Mouse (Mus musculus): ENCODE data around the gene Kcnip4. TPM values are rescaled to one million over a fixed set of nuclear protein-coding genes. Genes with fewer than 3 reads are reported as not detected.

The Kcnip4 gene
- polyA plus RNA-seq, 1 experiment from 2014 or later = 0.13 TPM

DNA sequence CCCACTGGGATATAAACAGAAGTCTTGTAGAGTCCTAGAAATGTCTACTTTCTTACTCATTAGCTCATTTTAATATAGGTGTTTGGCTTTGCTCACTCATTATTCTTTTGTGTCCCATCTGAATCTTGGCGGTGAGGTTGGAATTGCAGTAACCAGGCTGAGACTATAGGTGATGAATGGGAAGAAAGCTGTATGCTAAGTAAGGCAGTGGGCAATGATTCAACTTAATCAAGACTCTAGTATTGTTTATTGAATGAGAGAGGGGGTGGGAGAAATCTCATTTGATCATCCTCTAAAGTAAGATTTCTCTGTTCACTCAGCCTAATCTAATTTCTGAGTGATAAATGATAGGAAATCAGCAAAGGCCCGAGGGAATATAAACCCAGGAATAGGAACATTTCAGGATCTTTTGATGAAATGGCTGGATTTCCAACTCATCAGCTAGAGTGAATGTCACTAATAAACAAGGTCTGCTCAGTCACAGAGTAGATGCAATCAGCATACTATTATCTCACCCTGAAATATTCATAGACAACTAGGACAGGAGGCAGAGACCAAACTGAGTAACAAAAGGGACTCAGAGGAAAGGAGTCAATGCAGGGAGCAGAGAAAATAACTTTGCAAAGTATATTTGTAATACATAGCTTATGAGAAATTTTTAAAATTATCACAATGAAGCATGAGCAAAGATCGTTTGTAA lies 660.3 kb downstream of the Kcnip4 start:
- Histone ChIP-seq H3K9ac (no peak overlapping the region), H3K4me2 (no peak overlapping the region), H3K27ac (replicated peaks) (no peak overlapping the region), H3K4me3 (replicated peaks) (no peak overlapping the region), H3K27me3 (no peaks in the 10 kb centered on the region), H3K9me3 (replicated peaks) (no peaks in the 10 kb centered on the region), H3K4me1 (replicated peaks) (no peaks in the 10 kb centered on the region), H3K36me3 (replicated peaks) (no peaks in the 10 kb centered on the region)
- no peak for ATAC-seq (ENCODE audit: insufficient read depth)
- 59% methylated on average over 3 of the region's 3 CpGs for WGBS (ENCODE audit: insufficient replicate concordance)

DNA sequence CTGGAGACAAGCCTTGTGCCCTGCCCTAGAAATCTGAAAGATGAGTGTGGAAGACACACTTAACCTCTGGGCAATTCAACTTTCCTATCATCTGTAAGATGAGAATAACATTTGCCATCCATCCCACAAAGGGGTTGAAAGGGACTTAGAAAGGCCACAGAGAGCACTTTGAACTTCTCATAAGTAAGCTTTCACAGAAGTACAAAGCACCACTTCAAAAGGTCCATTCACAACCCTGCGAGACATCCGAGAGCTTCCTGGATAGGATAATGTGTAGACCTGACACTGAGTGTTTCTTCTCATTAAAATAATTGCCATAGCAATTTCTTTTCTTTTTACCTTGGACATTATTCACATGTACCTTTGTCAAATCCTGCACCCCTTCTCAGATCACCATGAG lies 683.7 kb downstream of the Kcnip4 start:
- 74% methylated on average over 2 of the region's 2 CpGs for WGBS (ENCODE audit: insufficient replicate concordance)
- ATAC-seq (ENCODE audit: insufficient read depth) = no peak
- H3K4me1 ChIP-seq (replicated peaks) = no peaks in the 10 kb centered on the region
- H3K36me3 ChIP-seq (replicated peaks) = no peaks in the 10 kb centered on the region
- H3K4me3 ChIP-seq (replicated peaks) = no peak overlapping the region
- no peaks in the 10 kb centered on the region for H3K27me3 ChIP-seq
- H3K9ac ChIP-seq = no peak overlapping the region
- H3K27ac ChIP-seq (replicated peaks) = no peak overlapping the region
- no peak overlapping the region for H3K4me2 ChIP-seq
- H3K9me3 ChIP-seq (replicated peaks) = no peaks in the 10 kb centered on the region

DNA sequence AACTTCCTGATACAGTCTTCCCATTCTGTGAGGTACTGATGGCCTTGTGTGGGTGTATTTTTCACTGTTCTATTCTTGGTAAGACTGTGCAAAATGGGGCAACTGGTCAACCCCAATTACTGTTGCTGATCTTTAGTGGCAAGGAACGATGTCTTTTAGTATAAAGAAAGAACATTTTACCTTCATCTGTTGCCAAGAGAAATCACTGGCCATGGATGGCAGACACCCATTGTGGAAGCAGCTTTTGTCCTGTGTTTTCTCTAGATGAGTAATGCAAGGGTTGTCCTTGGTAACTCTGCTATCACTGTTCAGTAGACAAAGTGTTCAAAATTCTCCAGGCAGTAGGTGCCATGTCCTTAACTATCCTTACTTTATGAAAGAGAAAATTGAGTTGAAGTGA lies 729.2 kb downstream of the Kcnip4 start:
- WGBS (ENCODE audit: insufficient replicate concordance) = 53% methylated on average over 1 of the region's 1 CpGs

DNA sequence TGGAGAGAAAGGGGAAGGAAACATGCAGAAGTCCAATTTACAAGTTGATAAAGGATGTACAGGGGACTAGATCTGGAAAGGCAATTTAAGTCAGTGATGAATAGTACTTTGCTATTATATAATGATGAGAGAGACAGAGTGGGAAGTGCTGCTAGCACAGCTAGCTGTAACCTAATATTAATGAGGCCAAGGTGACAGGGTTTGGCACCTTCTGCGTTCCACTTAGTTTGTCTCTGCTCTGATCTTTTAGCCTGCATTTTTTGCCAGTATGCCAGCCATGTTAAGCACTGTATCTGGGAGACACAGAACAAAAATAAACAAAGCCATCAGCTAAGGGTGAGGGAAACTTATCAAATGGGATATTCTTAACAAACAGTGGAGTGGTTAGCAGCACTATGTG lies 745.3 kb downstream of the Kcnip4 start:
- no peak overlapping the region for H3K9ac ChIP-seq
- H3K27me3 ChIP-seq = no peaks in the 10 kb centered on the region
- no peak overlapping the region for H3K27ac ChIP-seq (replicated peaks)
- no peaks in the 10 kb centered on the region for H3K36me3 ChIP-seq (replicated peaks)
- H3K4me1 ChIP-seq (replicated peaks) = no peaks in the 10 kb centered on the region
- no peak overlapping the region for H3K4me3 ChIP-seq (replicated peaks)
- H3K4me2 ChIP-seq = no peak overlapping the region
- H3K9me3 ChIP-seq (replicated peaks) = no peaks in the 10 kb centered on the region
- 50% methylated on average over 1 of the region's 1 CpGs for WGBS (ENCODE audit: insufficient replicate concordance)
- ATAC-seq (ENCODE audit: insufficient read depth) = no peak

More for the DNA sequence above, 729.2 kb downstream of the Kcnip4 start:
- ATAC-seq (ENCODE audit: insufficient read depth) = no peak
- no peaks in the 10 kb centered on the region for H3K9me3 ChIP-seq (replicated peaks)
- no peak overlapping the region for H3K9ac ChIP-seq
- H3K36me3 ChIP-seq (replicated peaks) = no peaks in the 10 kb centered on the region
- H3K27ac ChIP-seq (replicated peaks) = no peak overlapping the region
- H3K27me3 ChIP-seq = no peaks in the 10 kb centered on the region
- no peak overlapping the region for H3K4me3 ChIP-seq (replicated peaks)
- H3K4me1 ChIP-seq (replicated peaks) = no peaks in the 10 kb centered on the region
- no peak overlapping the region for H3K4me2 ChIP-seq

DNA sequence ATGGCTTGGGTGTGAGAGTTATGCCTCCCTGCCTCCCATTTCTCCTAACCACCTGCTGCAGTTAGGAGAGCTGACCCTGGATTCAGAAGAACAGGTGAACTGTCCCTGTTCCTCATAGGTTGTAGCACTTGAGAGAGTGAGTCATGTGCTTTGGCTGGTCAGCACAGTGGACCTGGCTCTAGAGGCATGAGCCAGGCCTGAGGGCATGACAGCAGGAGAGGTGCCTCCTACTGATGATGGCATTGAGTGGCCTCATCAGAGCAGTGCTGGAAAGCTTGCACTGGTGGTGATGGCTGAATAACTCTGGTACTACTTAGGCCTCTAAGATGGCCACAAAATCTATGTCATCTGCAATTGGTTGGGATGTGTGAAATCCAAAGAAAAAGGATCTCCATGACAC lies 776.1 kb downstream of the Kcnip4 start:
- Histone ChIP-seq H3K9me3 (replicated peaks) (no peaks in the 10 kb centered on the region), H3K4me3 (replicated peaks) (no peak overlapping the region), H3K4me2 (no peak overlapping the region), H3K27me3 (no peaks in the 10 kb centered on the region), H3K4me1 (replicated peaks) (no peaks in the 10 kb centered on the region), H3K9ac (no peak overlapping the region), H3K27ac (replicated peaks) (no peak overlapping the region), H3K36me3 (replicated peaks) (no peaks in the 10 kb centered on the region)
- ATAC-seq (ENCODE audit: insufficient read depth) = no peak

DNA sequence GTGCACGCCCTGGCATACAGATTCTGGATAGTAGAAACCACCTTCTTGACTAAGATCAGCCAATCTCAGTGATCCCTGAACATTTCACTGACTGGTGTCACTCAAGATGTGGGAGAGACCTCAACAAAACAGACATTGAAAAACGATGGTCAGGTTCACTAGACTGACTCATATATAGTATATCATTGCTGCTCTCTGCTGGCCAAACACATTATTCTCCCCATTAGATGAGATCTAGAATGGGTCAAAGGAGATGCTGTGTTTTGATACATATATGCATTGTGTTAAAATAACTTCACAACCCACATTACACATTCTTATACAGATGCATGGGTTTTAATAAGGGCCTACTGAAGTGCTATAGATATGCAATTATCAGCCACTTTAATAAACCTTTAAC lies 787.1 kb downstream of the Kcnip4 start:
- no peaks in the 10 kb centered on the region for H3K9me3 ChIP-seq (replicated peaks)
- no peaks in the 10 kb centered on the region for H3K27me3 ChIP-seq
- ATAC-seq (ENCODE audit: insufficient read depth) = no peak
- H3K9ac ChIP-seq = no peak overlapping the region
- H3K4me1 ChIP-seq (replicated peaks) = no peaks in the 10 kb centered on the region
- H3K4me3 ChIP-seq (replicated peaks) = no peak overlapping the region
- H3K27ac ChIP-seq (replicated peaks) = no peak overlapping the region
- H3K36me3 ChIP-seq (replicated peaks) = no peaks in the 10 kb centered on the region
- no peak overlapping the region for H3K4me2 ChIP-seq
- WGBS (ENCODE audit: insufficient replicate concordance) = 41% methylated on average over 2 of the region's 2 CpGs

DNA sequence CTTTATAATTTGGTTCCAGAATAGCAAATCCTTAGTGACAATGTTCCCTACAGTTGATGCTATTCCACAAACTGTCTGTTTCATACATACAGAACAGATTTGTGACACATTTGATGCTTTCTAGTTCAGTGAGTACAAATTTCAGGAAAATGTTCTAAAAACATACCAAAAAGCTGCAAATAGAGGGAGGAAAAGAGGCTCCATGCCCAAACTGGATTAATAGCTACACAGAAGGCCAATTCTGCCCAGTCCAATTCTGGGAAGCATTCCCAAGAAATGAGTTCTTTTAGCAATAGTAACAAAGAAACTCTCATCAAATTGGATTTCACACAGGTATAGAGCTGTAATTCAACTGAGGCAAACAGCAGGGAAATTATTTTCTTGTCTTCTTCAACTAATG lies 806.5 kb downstream of the Kcnip4 start:
- no peak overlapping the region for H3K9ac ChIP-seq
- no peak for ATAC-seq (ENCODE audit: insufficient read depth)
- no peaks in the 10 kb centered on the region for H3K27me3 ChIP-seq
- H3K4me2 ChIP-seq = no peak overlapping the region
- no peaks in the 10 kb centered on the region for H3K9me3 ChIP-seq (replicated peaks)
- H3K27ac ChIP-seq (replicated peaks) = no peak overlapping the region
- no peaks in the 10 kb centered on the region for H3K36me3 ChIP-seq (replicated peaks)
- H3K4me3 ChIP-seq (replicated peaks) = no peak overlapping the region
- no peaks in the 10 kb centered on the region for H3K4me1 ChIP-seq (replicated peaks)

DNA sequence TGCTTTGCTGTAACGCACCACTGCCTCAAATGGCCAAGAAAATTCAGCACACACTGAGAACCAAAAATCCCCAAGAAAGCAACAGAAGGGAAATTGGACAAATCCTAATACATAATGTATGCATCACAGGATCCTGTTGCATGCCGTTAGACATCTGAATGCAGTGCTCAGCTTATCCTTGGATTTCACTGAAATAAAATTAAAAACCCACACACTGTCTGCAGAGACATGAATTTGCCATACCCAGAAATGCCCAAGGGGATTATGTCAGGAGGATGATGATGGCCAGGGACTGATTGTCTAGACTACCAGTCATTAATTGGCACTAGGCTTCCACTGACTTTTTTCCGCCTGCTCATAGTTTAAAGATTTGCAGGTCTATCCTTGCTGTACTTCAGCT lies 818.7 kb downstream of the Kcnip4 start:
- ATAC-seq (ENCODE audit: insufficient read depth) = no peak
- Histone ChIP-seq H3K4me3 (replicated peaks) (no peak overlapping the region), H3K9me3 (replicated peaks) (no peaks in the 10 kb centered on the region), H3K9ac (no peak overlapping the region), H3K4me2 (no peak overlapping the region), H3K27me3 (no peaks in the 10 kb centered on the region), H3K27ac (replicated peaks) (no peak overlapping the region), H3K4me1 (replicated peaks) (no peaks in the 10 kb centered on the region), H3K36me3 (replicated peaks) (no peaks in the 10 kb centered on the region)
- WGBS (ENCODE audit: insufficient replicate concordance) = 63% methylated on average over 3 of the region's 3 CpGs

DNA sequence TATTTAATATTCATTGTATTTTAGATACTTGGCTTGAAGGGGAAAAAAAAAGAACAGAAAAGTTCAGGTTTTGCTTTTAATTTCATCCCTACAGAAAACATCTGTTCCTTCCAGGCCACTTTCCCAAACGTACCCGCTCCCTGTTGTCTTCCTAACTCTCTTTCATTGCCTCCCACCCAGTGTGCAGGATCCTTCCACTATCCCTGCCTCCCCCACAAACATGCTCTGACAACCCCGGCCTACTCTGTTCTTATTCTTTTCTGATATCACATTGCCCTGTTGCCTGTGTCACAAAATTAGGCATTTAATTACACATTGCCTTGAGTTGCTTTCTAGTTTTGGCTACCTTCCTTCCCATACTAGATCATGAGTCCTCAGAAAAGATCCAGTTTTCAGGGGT lies 837.6 kb downstream of the Kcnip4 start:
- Histone ChIP-seq H3K9me3 (replicated peaks) (no peaks in the 10 kb centered on the region), H3K27ac (replicated peaks) (no peak overlapping the region), H3K27me3 (no peaks in the 10 kb centered on the region), H3K9ac (no peak overlapping the region), H3K36me3 (replicated peaks) (no peaks in the 10 kb centered on the region), H3K4me2 (no peak overlapping the region), H3K4me3 (replicated peaks) (no peak overlapping the region), H3K4me1 (replicated peaks) (no peaks in the 10 kb centered on the region)
- WGBS (ENCODE audit: insufficient replicate concordance) = 57% methylated on average over 3 of the region's 3 CpGs
- no peak for ATAC-seq (ENCODE audit: insufficient read depth)

DNA sequence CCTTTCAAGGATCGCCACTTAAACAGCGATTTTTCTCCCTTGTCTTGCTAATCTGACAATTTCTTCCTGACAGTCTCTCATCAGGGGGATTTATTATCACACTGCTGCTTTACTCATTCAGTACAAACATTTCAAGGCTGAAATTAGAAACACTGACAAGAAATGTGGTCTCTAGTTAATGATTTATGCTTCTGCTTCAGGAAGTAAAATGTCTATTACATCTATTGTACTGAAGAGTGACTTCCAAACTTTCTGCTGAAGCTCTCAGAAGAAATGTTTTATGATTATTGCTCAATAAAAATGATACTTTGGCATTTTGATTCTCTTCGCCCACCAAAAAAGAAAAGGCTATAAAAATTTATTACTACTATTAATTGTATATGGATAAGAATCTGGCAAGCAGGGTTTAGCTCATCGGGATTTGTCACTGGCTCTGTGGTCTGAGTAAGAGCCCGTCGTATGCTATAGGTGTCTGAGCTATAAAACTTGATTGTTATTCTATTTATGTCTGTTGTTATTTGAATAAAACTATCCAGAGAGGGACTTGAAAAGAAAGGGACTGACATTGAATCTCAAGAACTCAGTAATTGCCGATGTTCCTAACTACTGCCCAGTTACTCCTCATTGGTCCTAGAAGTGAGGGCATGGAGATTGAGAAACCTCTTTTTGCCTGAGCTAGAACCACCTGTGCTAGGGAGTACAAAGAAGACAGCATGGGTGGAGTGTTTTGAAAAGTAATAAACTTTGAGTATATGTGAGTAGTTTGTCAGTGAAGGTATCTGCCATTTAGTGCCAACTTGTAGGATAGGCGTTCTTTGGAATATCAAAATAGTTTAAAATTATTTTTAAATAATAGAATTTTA lies 844.7 kb downstream of the Kcnip4 start:
- Histone ChIP-seq H3K27ac (replicated peaks) (no peak overlapping the region), H3K36me3 (replicated peaks) (no peaks in the 10 kb centered on the region), H3K27me3 (no peaks in the 10 kb centered on the region), H3K4me2 (no peak overlapping the region), H3K4me3 (replicated peaks) (no peak overlapping the region), H3K4me1 (replicated peaks) (no peaks in the 10 kb centered on the region), H3K9ac (no peak overlapping the region), H3K9me3 (replicated peaks) (no peaks in the 10 kb centered on the region)
- WGBS (ENCODE audit: insufficient replicate concordance) = 62% methylated on average over 8 of the region's 8 CpGs
- ATAC-seq (ENCODE audit: insufficient read depth) = no peak

DNA sequence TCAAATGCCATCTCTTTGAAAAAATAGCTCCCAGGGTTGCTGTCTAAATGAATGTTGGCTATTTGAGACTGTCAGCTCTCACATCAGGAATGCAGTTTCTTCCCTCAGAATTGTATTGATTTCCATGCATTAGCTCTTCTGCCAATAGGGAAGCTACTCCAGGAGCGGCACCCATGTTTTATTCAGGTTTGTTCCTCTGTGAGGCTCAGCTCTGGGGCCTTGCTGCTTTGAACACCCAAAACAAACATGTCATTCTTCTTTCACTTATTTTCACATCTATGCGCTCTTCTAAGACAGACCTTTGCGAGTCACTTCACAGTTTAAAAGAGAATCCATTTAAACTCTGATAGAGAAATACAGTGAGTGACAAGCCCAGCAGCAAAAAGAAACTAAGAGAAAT lies 862.2 kb downstream of the Kcnip4 start:
- no peak for ATAC-seq (ENCODE audit: insufficient read depth)
- no peaks in the 10 kb centered on the region for H3K36me3 ChIP-seq (replicated peaks)
- H3K27ac ChIP-seq (replicated peaks) = no peak overlapping the region
- H3K27me3 ChIP-seq = no peaks in the 10 kb centered on the region
- no peak overlapping the region for H3K4me3 ChIP-seq (replicated peaks)
- no peak overlapping the region for H3K9ac ChIP-seq
- H3K4me2 ChIP-seq = no peak overlapping the region
- 71% methylated on average over 3 of the region's 3 CpGs for WGBS (ENCODE audit: insufficient replicate concordance)
- no peaks in the 10 kb centered on the region for H3K9me3 ChIP-seq (replicated peaks)
- no peaks in the 10 kb centered on the region for H3K4me1 ChIP-seq (replicated peaks)

DNA sequence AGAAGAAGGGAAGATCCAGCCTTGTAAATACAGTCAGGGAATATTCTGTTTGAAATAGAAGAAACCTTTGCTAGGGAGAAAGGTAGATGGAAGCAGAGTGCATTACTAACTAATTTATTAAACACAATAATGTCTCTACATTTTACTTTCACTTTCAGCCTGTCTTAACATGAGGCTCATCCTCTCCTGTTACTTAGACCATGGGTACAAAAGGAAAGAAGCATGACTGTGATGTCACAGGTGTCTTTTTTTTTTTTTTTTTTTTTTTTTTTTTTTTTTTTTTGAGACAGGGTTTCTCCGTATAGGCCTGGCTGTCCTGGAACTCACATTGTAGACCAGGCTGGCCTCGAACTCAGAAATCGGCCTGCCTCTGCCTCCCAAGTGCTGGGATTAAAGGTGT lies 864.7 kb downstream of the Kcnip4 start:
- Histone ChIP-seq H3K4me2 (no peak overlapping the region), H3K27ac (replicated peaks) (no peak overlapping the region), H3K9me3 (replicated peaks) (no peaks in the 10 kb centered on the region), H3K4me3 (replicated peaks) (no peak overlapping the region), H3K27me3 (no peaks in the 10 kb centered on the region), H3K9ac (no peak overlapping the region), H3K36me3 (replicated peaks) (no peaks in the 10 kb centered on the region), H3K4me1 (replicated peaks) (no peaks in the 10 kb centered on the region)
- no peak for ATAC-seq (ENCODE audit: insufficient read depth)
- 65% methylated on average over 3 of the region's 3 CpGs for WGBS (ENCODE audit: insufficient replicate concordance)

Measured in liver, embryonic 15.5 days (tissue).